Mouse (Mus musculus) limb, embryonic 10.5 days (tissue): ENCODE measurements around the gene Fam107a. TPM values are rescaled to one million over a fixed set of nuclear protein-coding genes. Genes with fewer than 3 reads are reported as not detected.

Experiments
- DNase-seq: peaks from one replicate; pipeline ENCODE4 v3.0.0-alpha.2; 2017; ENCODE audit warnings: low spot score
- H3K27ac ChIP-seq: fragments of 300-500 bp; sonication (generic); 2 replicates; pipeline ENCODE4 v1.5.1; 2016; ENCODE audit warnings: mild to moderate bottlenecking
- H3K27me3 ChIP-seq: fragments of 300-500 bp; sonication (generic); 2 replicates; pipeline ENCODE4 v1.6.1; 2016; ENCODE audit warnings: low read depth, mild to moderate bottlenecking; ENCODE audit not compliant: poor library complexity, severe bottlenecking
- H3K36me3 ChIP-seq: fragments of 300-500 bp; sonication (generic); 2 replicates; pipeline ENCODE4 v1.6.1; 2016; ENCODE audit warnings: mild to moderate bottlenecking, moderate library complexity
- H3K4me1 ChIP-seq: fragments of 300-500 bp; sonication (generic); 2 replicates; pipeline ENCODE4 v1.6.1; 2016
- H3K4me3 ChIP-seq: fragments of 300-500 bp; sonication (generic); 2 replicates; pipeline ENCODE4 v1.5.1; 2016; ENCODE audit warnings: mild to moderate bottlenecking, moderate library complexity
- H3K9me3 ChIP-seq: fragments of 300-500 bp; sonication (generic); replicated peaks from 2 replicates; pipeline ENCODE4 v1.6.1; 2016; ENCODE audit warnings: mild to moderate bottlenecking
- WGBS: fragments of 180-500 bp; shearing (Covaris S2); methylation state at CpG from one replicate; pipeline ENCODE4 v1.1.7; 2016; 5-methylcytosine and 5-hydroxymethylcytosine counted together
- polyA plus RNA-seq: library from polyadenylated mRNA; unstranded; fragments of >200 nt; fragmentation: Nextera tagmentation; extraction: Ambion mirVana; gene quantifications from 2 replicates; pipeline ENCODE4 v1.2.1, GENCODE M21; 2016

Gene Fam107a
- polyA plus RNA-seq: 0.33 and 0.96 TPM in 2 replicates

DNA sequence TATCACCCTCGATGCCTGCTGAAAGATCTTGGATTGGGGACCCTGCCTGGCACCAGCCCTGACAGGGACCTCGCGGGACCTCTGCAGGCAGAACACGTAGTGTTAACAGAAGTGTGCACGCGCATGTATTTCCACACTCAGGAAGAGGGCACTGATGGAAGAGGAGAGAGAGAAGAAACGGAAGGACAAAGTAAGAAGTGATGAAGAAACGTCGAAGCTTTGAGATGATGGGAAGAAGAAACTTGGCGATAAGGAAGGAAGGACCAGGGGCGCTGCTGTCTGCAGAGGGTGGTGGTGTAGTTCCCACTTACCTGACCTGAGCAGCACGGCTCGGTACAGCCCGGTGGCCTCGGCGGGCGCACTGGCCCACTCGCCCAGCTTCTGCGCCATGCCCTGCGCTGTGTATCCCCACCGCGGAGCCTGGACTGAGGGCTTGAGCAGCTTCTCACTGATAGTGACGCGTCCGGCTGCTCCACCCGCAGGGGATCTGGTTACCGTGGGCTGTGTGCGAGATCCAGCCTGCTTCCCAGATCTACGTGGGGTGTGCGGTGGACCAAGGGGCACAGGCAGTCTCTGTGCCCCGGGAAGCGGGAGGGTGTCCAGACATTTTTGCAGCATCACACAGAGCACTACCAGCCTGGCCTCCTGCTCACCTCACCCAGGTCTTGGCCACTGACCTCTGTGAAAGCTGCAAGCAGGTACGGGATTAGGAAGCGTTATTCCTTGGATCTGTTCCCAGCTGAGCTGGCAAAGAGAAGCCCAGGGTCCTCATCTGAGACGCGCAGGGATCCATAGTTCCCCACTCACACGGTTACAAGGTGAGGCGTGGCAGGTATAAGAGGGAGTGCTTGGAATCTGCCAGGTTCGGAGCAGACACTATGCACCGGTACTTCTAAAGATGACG, at the start of gene Fam107a:
TSS of gene Fam107a (minus strand) at position 830 of the 904 bp plus-strand sequence.
- no peaks in the 10 kb centered on the region for H3K36me3 ChIP-seq
- peak within 1 kb of the TSS; percentile 44 for H3K4me3 ChIP-seq
- H3K27me3 ChIP-seq: peaks cover 54% of the 10 kb centered on the region
- 9% methylated on average over 41 of the region's 41 CpGs for WGBS
- peak within 1 kb of the TSS; percentile 42; the same call in 1 of the 2 replicates for H3K27ac ChIP-seq
- no peaks in the 10 kb centered on the region for H3K9me3 ChIP-seq
- DNase-seq: peak; percentile 51
- H3K4me1 ChIP-seq: peaks cover 37% of the 10 kb centered on the region

DNA sequence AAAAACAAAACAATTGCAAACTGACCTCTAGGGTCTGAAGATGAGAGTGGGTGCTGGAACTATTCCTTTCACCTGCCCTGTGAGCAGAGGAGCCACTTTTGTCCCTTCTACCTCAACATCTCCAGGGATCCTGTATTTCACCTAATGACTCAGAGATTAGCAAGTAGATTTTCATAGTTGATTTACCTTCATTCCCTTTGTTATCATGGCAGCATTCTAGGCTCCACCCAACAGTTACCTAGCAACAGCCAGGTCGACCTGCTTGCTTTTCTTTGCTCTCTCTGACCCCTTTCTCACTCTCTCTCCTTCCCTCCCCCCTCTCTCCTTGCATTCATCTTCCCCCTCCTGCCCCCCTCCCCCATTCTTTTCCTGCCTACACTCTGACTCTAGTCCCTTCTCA, 49.3 kb upstream of the Fam107a start:
- H3K27me3 ChIP-seq: no peaks in the 10 kb centered on the region
- DNase-seq: no peak
- no peaks in the 10 kb centered on the region for H3K36me3 ChIP-seq
- no peak overlapping the region for H3K4me3 ChIP-seq
- peaks cover 35% of the 10 kb centered on the region for H3K4me1 ChIP-seq
- H3K27ac ChIP-seq: no peak overlapping the region
- WGBS: 3% methylated on average over 1 of the region's 1 CpGs
- H3K9me3 ChIP-seq: no peaks in the 10 kb centered on the region

DNA sequence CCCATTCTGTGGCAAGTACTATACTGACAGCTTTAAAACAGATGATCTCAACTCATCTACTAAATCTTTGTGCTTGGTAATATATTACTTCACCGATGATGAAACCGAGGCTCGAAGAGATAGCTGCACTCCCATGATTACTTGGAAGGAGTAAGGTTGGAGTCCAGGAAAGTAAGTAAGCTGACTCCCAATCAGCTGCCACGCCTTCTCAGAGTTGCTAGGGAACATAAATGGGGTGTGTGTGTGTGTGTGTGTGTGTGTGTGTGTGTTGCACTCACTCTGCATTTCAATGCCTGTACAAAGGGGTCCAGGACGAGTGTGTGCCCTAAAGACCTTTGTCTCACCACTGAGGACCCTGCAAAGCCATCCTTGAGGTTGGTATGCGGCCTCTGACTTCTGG, 48.0 kb upstream of the Fam107a start:
- Histone ChIP-seq H3K36me3 (no peaks in the 10 kb centered on the region), H3K27ac (no peak overlapping the region), H3K4me3 (no peak overlapping the region), H3K4me1 (peaks cover 35% of the 10 kb centered on the region), H3K27me3 (no peaks in the 10 kb centered on the region), H3K9me3 (no peaks in the 10 kb centered on the region)
- WGBS: 82% methylated on average over 6 of the region's 6 CpGs
- no peak for DNase-seq

DNA sequence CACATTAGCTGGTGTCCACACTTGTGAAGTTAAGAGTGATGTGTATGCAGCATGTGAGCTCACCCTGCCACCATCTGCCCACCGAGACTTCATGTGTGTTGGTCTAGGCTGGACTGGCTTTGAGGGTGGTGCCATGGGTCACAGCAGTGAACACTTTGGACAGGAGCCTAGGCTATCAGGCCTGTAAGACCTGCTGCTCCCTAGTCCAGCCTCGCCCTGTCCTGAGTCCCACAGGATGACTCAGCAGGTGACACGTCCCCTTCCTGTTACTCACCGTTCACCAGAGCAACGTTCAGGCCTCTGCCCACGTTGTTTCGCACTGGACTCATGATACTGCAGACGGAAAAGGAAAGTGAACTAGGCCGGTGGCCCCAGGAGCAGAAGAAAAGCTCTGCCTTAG, 39.0 kb upstream of the Fam107a start:
- no peak for DNase-seq
- Histone ChIP-seq H3K27me3 (no peaks in the 10 kb centered on the region), H3K4me3 (no peak overlapping the region), H3K36me3 (no peaks in the 10 kb centered on the region), H3K9me3 (no peaks in the 10 kb centered on the region), H3K4me1 (no peaks in the 10 kb centered on the region), H3K27ac (no peak overlapping the region)
- 93% methylated on average over 9 of the region's 9 CpGs for WGBS

DNA sequence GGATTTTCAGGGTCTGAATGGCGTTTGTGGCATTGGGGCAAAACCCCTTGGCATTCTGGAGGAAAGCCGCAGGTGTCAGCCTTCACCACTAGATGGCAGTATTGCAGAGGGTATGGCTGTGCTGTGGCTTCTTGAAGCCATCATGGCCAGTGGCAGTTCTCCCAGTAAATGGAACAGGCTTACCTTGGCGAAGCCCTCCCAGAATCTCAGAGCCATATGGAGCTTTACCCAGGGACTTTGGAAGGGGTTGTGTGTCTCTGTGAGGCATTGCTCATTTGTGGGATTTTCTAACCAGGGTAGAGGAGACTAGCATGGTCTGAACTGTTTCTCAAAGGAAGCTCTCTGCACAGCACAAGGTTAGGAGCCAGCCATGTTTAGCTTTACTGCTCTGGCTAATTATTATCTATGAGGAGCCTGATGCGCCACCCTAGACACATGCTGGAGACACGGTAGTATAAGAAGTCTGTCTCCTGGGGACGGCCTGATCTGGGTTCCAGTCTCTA, 38.2 kb upstream of the Fam107a start:
- WGBS: 35% methylated on average over 6 of the region's 6 CpGs
- no peaks in the 10 kb centered on the region for H3K4me1 ChIP-seq

DNA sequence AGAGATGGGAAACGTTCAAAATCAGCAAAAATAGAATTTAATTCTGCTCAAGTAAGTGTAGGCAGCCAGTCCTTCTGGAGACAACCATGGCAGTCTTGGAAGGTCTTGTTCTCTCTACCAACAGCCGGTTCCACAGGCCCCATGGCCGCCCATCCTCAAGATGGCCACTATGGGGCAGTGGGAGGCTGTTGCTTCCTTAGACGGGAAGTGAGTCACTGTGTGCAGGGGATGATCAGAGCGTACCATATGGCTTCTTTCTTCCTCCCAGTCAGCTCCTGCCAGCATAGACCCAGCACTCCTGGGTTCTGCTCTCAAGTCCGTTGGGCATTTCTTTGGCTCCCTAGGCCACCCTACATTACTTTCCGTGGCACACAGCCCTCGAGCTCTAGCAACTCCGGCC, 31.1 kb upstream of the Fam107a start:
- WGBS: 74% methylated on average over 9 of the region's 9 CpGs
- no peaks in the 10 kb centered on the region for H3K4me1 ChIP-seq
- H3K27me3 ChIP-seq: no peaks in the 10 kb centered on the region
- no peak for DNase-seq
- no peaks in the 10 kb centered on the region for H3K9me3 ChIP-seq
- H3K4me3 ChIP-seq: no peak overlapping the region
- H3K27ac ChIP-seq: no peak overlapping the region
- no peaks in the 10 kb centered on the region for H3K36me3 ChIP-seq

More for the DNA sequence above, 38.2 kb upstream of the Fam107a start:
- Histone ChIP-seq H3K36me3 (no peaks in the 10 kb centered on the region), H3K27me3 (no peaks in the 10 kb centered on the region), H3K4me3 (no peak overlapping the region), H3K27ac (no peak overlapping the region), H3K9me3 (no peaks in the 10 kb centered on the region)
- peak; percentile 86 for DNase-seq

DNA sequence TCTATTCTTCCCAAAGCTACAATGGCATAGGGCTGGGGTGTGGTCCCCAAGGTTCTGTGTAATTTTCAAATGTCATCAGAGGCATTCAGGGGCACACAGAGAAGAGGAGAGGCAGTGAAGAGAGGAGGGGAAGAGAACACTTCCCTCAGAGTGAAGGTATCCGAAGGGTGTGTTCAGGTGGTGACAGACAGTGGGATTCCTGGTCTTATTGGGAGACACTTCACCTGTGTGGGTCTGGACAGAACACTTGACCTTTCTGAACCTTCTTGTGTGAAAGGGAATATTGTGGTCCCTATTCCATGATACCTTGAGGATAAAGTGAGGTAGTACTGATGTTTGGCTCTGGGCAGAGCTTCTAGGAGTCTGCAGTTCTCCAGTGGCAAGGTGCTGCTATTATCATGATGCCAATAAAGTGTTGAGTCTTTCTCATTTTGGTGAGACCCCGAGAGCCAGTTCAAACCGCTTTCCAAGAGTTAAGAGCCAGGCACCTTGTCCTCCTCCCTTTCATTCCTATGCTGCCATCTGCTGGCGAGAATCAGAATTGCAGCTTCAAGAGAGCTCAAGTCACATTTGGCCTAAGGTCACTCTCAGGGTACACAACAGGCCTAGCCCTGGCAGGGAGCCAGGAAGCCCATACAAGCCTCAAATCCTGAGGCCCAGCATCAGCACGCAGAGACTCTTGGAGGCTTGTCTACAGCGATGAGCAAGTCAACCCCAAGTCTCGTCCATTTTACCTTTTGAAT, 28.6 kb upstream of the Fam107a start:
- 23% methylated on average over 7 of the region's 7 CpGs for WGBS
- Histone ChIP-seq H3K4me1 (no peaks in the 10 kb centered on the region), H3K36me3 (no peaks in the 10 kb centered on the region), H3K9me3 (no peaks in the 10 kb centered on the region), H3K4me3 (no peak overlapping the region), H3K27ac (no peak overlapping the region), H3K27me3 (no peaks in the 10 kb centered on the region)
- peak; percentile 90 for DNase-seq

DNA sequence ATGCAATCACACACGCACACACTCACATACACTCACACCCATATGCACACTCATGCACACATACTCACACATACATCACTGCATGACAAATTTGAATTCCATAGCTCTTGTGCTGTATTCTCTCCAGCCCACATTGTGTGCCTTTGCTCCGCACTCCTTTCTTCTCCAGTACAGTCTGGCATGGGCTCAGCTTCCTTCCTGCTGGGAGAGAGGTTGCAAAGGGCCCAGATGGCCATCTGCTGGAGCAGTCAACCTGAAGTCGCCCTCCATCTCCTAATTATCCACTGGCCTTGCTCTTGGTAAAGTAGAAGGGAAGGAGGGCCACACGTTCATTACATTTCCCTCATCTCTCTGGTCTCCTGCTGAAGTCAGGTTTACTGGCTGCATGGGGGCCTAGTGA, 27.7 kb upstream of the Fam107a start:
- no peaks in the 10 kb centered on the region for H3K9me3 ChIP-seq
- WGBS: 81% methylated on average over 4 of the region's 4 CpGs
- H3K27ac ChIP-seq: no peak overlapping the region
- no peak overlapping the region for H3K4me3 ChIP-seq
- H3K4me1 ChIP-seq: no peaks in the 10 kb centered on the region
- H3K36me3 ChIP-seq: no peaks in the 10 kb centered on the region
- DNase-seq: no peak
- no peaks in the 10 kb centered on the region for H3K27me3 ChIP-seq

DNA sequence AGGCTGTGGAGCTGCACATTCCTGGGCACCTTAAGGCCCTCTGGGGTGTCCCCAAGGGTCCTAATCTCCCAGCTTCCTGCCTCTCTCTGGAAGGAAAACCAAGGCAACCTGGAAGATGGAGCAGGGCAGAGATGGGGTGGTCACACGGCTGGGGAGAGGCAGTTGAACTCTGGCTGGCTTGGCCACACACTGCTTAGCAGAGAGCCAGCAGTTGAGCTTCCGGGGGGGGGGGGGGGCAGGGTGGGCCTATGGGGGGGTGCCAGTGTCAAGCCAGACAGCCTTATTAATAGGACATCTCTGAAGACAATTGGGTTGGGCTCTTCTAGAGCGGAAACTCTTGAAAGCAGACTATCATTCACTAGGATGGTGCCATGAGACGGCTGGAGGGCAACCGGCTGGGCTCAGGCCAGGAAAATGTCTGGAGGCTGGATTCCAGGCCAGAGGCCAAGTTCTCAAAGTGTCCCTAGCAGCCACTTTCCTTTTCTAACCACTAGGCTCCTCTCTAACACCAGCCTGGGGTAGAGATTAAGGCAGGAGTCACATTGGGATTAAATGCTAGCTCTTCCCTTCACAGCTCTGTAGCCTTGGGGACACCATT, 24.8 kb upstream of the Fam107a start:
- no peaks in the 10 kb centered on the region for H3K27me3 ChIP-seq
- 85% methylated on average over 5 of the region's 5 CpGs for WGBS
- DNase-seq: no peak

DNA sequence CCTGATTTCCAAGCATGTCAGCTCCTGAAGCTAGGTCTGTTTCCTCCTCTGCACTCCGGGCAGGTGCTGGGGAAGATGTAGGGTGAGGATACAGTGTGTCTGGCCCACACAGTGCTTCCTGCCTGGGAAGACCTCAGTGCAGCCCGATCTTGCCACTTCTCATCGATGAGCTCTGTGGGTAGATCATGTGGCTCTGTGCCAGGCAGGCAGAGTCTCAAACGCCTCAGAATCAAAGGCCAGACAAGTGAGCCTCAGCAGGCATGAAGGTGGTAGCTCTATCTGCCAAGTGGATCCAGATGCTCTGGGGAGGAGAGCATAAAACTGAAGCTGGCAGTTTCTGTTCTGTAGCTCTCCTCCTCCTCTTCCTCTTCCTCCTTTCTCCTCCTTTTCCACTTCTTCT, 22.4 kb upstream of the Fam107a start:
- 73% methylated on average over 4 of the region's 4 CpGs for WGBS
- H3K4me1 ChIP-seq: peaks cover 15% of the 10 kb centered on the region
- H3K36me3 ChIP-seq: no peaks in the 10 kb centered on the region
- H3K27ac ChIP-seq: no peak overlapping the region
- H3K27me3 ChIP-seq: no peaks in the 10 kb centered on the region
- H3K9me3 ChIP-seq: no peaks in the 10 kb centered on the region
- no peak overlapping the region for H3K4me3 ChIP-seq
- no peak for DNase-seq

More for the DNA sequence above, 24.8 kb upstream of the Fam107a start:
- Histone ChIP-seq H3K4me1 (no peaks in the 10 kb centered on the region), H3K4me3 (no peak overlapping the region), H3K36me3 (no peaks in the 10 kb centered on the region), H3K9me3 (no peaks in the 10 kb centered on the region), H3K27ac (no peak overlapping the region)

DNA sequence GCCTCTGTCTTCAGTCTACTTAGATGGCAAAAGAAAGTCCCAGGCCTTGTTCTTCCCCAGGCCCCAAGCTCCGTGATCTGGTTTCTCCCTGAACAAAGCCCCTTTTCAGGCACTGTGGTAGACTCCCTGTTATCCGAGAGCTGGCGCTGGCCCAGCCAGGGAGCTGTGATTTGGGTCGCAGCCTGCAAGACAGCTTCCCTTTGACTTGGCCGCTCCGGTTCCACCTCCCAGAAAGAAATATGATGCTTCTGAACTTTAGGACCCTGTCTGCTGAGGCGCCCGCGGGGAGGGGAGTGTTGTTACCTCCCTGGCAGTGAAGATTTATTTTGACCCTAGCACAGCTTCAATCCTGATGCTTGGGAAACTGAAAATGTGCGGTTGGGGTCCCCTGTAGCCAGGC, 18.1 kb upstream of the Fam107a start:
- H3K4me3 ChIP-seq: no peak overlapping the region
- H3K36me3 ChIP-seq: no peaks in the 10 kb centered on the region
- DNase-seq: peak; percentile 77
- H3K27ac ChIP-seq: peak overlapping the region; percentile 80
- WGBS: 15% methylated on average over 10 of the region's 10 CpGs
- H3K9me3 ChIP-seq: no peaks in the 10 kb centered on the region
- H3K4me1 ChIP-seq: peaks cover 19% of the 10 kb centered on the region
- H3K27me3 ChIP-seq: no peaks in the 10 kb centered on the region

DNA sequence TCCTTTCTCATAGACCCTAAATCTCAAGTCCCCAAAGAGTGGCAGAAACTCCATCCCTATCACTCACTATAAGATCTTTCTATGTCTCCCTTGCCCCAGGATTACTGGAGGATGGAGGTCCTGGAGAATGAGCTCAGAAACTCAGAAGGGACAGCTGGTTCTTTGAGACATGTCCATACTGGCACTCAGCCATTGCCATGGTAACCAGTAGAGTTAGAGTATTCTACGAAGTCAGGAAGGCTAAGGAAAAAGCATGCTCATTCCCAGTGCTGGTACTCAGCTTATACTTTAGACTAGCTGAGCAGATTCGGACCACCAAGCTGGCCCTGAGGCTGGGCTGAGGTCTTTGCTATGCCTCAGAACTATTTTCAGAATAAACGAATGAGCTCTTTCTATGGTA, 16.7 kb upstream of the Fam107a start:
- Histone ChIP-seq H3K27ac (no peak overlapping the region), H3K4me1 (peaks cover 23% of the 10 kb centered on the region), H3K9me3 (no peaks in the 10 kb centered on the region), H3K36me3 (no peaks in the 10 kb centered on the region), H3K27me3 (no peaks in the 10 kb centered on the region), H3K4me3 (no peak overlapping the region)
- DNase-seq: no peak
- WGBS: 84% methylated on average over 3 of the region's 3 CpGs
